ENCODE assay signal across 9 mouse cellular contexts in the genomic region with DNA sequence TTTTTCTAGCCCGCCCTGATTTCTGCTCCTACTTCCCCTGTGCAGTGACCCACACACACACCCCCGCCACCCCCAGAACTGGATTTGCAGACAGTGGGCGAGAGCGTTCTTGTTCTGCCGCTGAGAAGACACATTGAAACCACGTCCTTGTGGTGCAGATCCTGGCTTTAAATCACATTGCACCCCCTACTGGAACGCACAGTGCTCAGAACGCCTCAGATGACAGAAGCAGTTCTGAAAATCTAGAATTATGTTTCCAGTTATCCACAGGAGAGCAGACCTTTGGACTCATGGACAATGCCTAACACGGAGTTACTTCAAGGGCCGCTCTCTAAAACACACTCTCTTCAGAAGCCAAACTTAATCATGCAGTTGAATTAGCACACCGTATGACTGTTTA. TPM values are rescaled to one million over a fixed set of nuclear protein-coding genes. Genes with fewer than 3 reads are reported as not detected.
DNase-seq lines count a peak whose midpoint lies in the region; TF ChIP-seq lines count a peak whose summit lies in the region.
"Had no signal": no experiment of that assay in that cellular context is flagged by ENCODE, and none has a peak within 500 bp of the region (broad histone marks: within the 10 kb centered on the region; RNA-seq: fewer than 3 reads in every experiment).

No protein-coding gene starts in this region.

- DNase-seq in heart, postnatal 4 days, result peak; percentile 11
- no peak for DNase-seq in heart, adult 8-10 months (ENCODE audit: low spot score)
- DNase-seq in MEL (ENCODE audit: low read depth, low spot score), result peak; percentile 9
- peak; percentile 33 for DNase-seq in embryonic facial prominence, embryonic 10.5 days (ENCODE audit: low spot score)
- peak; percentile 17 to 26 for DNase-seq in layer of hippocampus, postnatal 36 days
- no peak for DNase-seq in urinary bladder, postnatal 10 days (ENCODE audit: low spot score)
- no peak for DNase-seq in gastrocnemius, postnatal 36 days
- no peak for DNase-seq in left cerebral cortex, adult 11 months (ENCODE audit: low spot score)

- no peak for TF ChIP-seq POLR2A in MEL (IDR thresholded peaks at IDR 0.05; ENCODE audit: control insufficient read depth in 1 of 2, insufficient read depth in 1 of 2, low read depth in 1 of 2, low read length in 2 of 2, poor library complexity in 1 of 2)

- TF ChIP-seq CTCF in MEL (IDR thresholded peaks at IDR 0.05 in 2 of 3, conservative IDR thresholded peaks at IDR 0.05 in 1 of 3; ENCODE audit: control insufficient read depth in 1 of 3, insufficient read depth in 1 of 3, low read depth in 2 of 3, low read length in 3 of 3, poor library complexity in 1 of 3, severe bottlenecking in 1 of 3), result peak in 1 of 3 experiments; percentile 27; a peak in 2 of 6 replicates

- WGBS in embryonic facial prominence, embryonic 10.5 days, result 60% methylated on average over 11 of the region's 11 CpGs

- TF ChIP-seq EP300 in MEL (IDR thresholded peaks at IDR 0.05; ENCODE audit: low read depth in 1 of 2, low read length in 2 of 2), result no peak

- no peak overlapping the region for H3K4me3 ChIP-seq in MEL (ENCODE audit: control insufficient read depth in 1 of 2, insufficient read depth in 1 of 2, low read depth in 2 of 2, low read length in 2 of 2)
- H3K4me3 ChIP-seq in embryonic facial prominence, embryonic 10.5 days, result no peak overlapping the region

- peaks cover 29 to 30% of the 10 kb centered on the region in 2 experiments for H3K27me3 ChIP-seq in MEL (ENCODE audit: control insufficient read depth in 1 of 2, insufficient read depth in 2 of 2, low read length in 2 of 2)
- H3K27me3 ChIP-seq in embryonic facial prominence, embryonic 10.5 days (replicated peaks; ENCODE audit: low read depth, poor library complexity, severe bottlenecking), result no peaks in the 10 kb centered on the region

- H3K36me3 ChIP-seq in MEL (ENCODE audit: control insufficient read depth in 1 of 2, insufficient read depth in 2 of 2, low read length in 2 of 2), result no peaks in the 10 kb centered on the region
- H3K36me3 ChIP-seq in embryonic facial prominence, embryonic 10.5 days (replicated peaks), result no peaks in the 10 kb centered on the region

- H3K79me2 ChIP-seq in MEL (ENCODE audit: control insufficient read depth, insufficient read depth, low read length, poor library complexity), result no peaks in the 10 kb centered on the region

- intact Hi-C loops in gastrocnemius, postnatal 36 days (cut with DNase I), result no loop called here

- H3K9me3 ChIP-seq in MEL (replicated peaks; ENCODE audit: insufficient read depth, low read length), result no peaks in the 10 kb centered on the region
- H3K9me3 ChIP-seq in embryonic facial prominence, embryonic 10.5 days, result no peaks in the 10 kb centered on the region

- H3K4me1 ChIP-seq in MEL (ENCODE audit: control insufficient read depth in 1 of 2, insufficient read depth in 2 of 2, low read length in 2 of 2), result no peaks in the 10 kb centered on the region
- H3K4me1 ChIP-seq in embryonic facial prominence, embryonic 10.5 days, result peaks cover 10% of the 10 kb centered on the region

- no peak overlapping the region for H3K27ac ChIP-seq in MEL (ENCODE audit: control insufficient read depth, low read depth, low read length)
- H3K27ac ChIP-seq in embryonic facial prominence, embryonic 10.5 days (replicated peaks), result no peak overlapping the region

- TF ChIP-seq RAD21 in MEL (IDR thresholded peaks at IDR 0.05; ENCODE audit: low read depth, low read length), result peak; percentile 29

- no peak overlapping the region for H3K9ac ChIP-seq in MEL (ENCODE audit: control insufficient read depth, low read depth, low read length, poor library complexity, severe bottlenecking)

TF ChIP-seq in MEL, 35 proteins besides CTCF, POLR2A, EP300 and RAD21:
- TF ChIP-seq TBP (IDR thresholded peaks at IDR 0.05; ENCODE audit: low read depth, low read length) (no peak), SMC3 (IDR thresholded peaks at IDR 0.05; ENCODE audit: low read depth, low read length) (peak; percentile 20; the same call in 1 of the 2 replicates)
TF ChIP-seq in MEL: peak in this region for 1.

RNA-seq across cellular contexts. Expression of a gene that starts 16.6 kb away (rescaled TPM):
- 10 to 100 TPM; 10.9 to 13.0 TPM for total RNA-seq in heart, postnatal 4 days (2021)
- 10 to 100 TPM in 3 of 4 experiments, 1 to 10 TPM in 1; 9.4 to 11.3 (median 10.7) TPM for total RNA-seq in heart, adult 8-10 months (2022)
- total RNA-seq in MEL (2012; rRNA removed), result 26.5 and 28.1 TPM in 2 replicates
- polyA plus RNA-seq in MEL (2012; ENCODE audit: insufficient read depth in 1 of 2, insufficient read length in 2 of 2, low read depth in 1 of 2, low replicate concordance in 2 of 2, missing spikeins in 1 of 2), result 100 to 1,000 TPM in 1 of 2 experiments, 10 to 100 TPM in 1; 17.8 to 104 TPM
- 27.0 and 29.7 TPM in 2 replicates for polyA plus RNA-seq in embryonic facial prominence, embryonic 10.5 days (2016; fragmentation: Nextera tagmentation; extraction: Ambion mirVana)
- total RNA-seq in layer of hippocampus, postnatal 36 days (2021), result 10 to 100 TPM; 31.4 to 31.6 TPM
- total RNA-seq in gastrocnemius, postnatal 36 days (2021), result 1 to 10 TPM; 7.0 to 8.1 TPM

RNA-seq across cellular contexts. Expression of a gene that starts 18.8 kb away (rescaled TPM):
- total RNA-seq in heart, postnatal 4 days (2021), result not detected
- not detected for total RNA-seq in heart, adult 8-10 months (2022)
- not detected in 2 replicates for total RNA-seq in MEL (2012; rRNA removed)
- polyA plus RNA-seq in MEL (2012; ENCODE audit: insufficient read depth in 1 of 2, insufficient read length in 2 of 2, low read depth in 1 of 2, low replicate concordance in 2 of 2, missing spikeins in 1 of 2), result not detected
- polyA plus RNA-seq in embryonic facial prominence, embryonic 10.5 days (2016; fragmentation: Nextera tagmentation; extraction: Ambion mirVana), result not detected in 2 replicates
- not detected for total RNA-seq in layer of hippocampus, postnatal 36 days (2021)
- total RNA-seq in gastrocnemius, postnatal 36 days (2021), result not detected
- total RNA-seq: layer of hippocampus, postnatal 14 days had no signal

RNA-seq across cellular contexts. Expression of a gene that starts 59.1 kb away (rescaled TPM):
- total RNA-seq in heart, postnatal 4 days (2021), result not detected
- total RNA-seq in heart, adult 8-10 months (2022), result not detected
- total RNA-seq in MEL (2012; rRNA removed), result not detected in 2 replicates
- polyA plus RNA-seq in MEL (2012; ENCODE audit: insufficient read depth in 1 of 2, insufficient read length in 2 of 2, low read depth in 1 of 2, low replicate concordance in 2 of 2, missing spikeins in 1 of 2), result not detected
- 0.07 and 0.15 TPM in 2 replicates for polyA plus RNA-seq in embryonic facial prominence, embryonic 10.5 days (2016; fragmentation: Nextera tagmentation; extraction: Ambion mirVana)
- total RNA-seq in layer of hippocampus, postnatal 36 days (2021), result under 1 TPM; 0.20 to 0.28 TPM
- not detected for total RNA-seq in gastrocnemius, postnatal 36 days (2021)
- total RNA-seq: layer of hippocampus, postnatal 14 days had no signal

Comparison
In these comparisons a context has a peak if more than half of its experiments do, and no peak if none do; other contexts are left out.
1. DNase-seq: peak in heart, postnatal 4 days (single experiment), MEL (single experiment), embryonic facial prominence, embryonic 10.5 days (single experiment) and layer of hippocampus, postnatal 36 days (2 of 2); none in heart, adult 8-10 months (single experiment), urinary bladder, postnatal 10 days (single experiment), gastrocnemius, postnatal 36 days (0 of 2) and left cerebral cortex, adult 11 months (single experiment).